Mouse (Mus musculus) liver, embryonic 14.5 days (tissue): ENCODE data around the gene Dyx1c1.

Experiments
- CTCF ChIP-seq: IDR thresholded peaks from 2 replicates; pipeline ENCODE4 v1.5.1; 2016; ENCODE audit warnings: antibody characterized with exemption, low read depth, control low read depth
- EP300 ChIP-seq: IDR thresholded peaks from 2 replicates; pipeline ENCODE4 v1.6.1; 2016; ENCODE audit warnings: antibody characterized with exemption, low read depth

GRCm38 (mm10) chr9:72943424-72943823 lies 15.2 kb upstream of the Dyx1c1 start:
- TF ChIP-seq CTCF = peak; percentile 38
- no peak for TF ChIP-seq EP300
